Mouse (Mus musculus): ENCODE measurements around the gene 4930522H14Rik. TPM values are rescaled to one million over a fixed set of nuclear protein-coding genes. Genes with fewer than 3 reads are reported as not detected.

The 4930522H14Rik gene
- polyA plus RNA-seq, 1 experiment from 2014 or later = not detected

- Histone ChIP-seq H3K4me2 (replicated peaks) (no peak overlapping the region), H3K9ac (replicated peaks) (no peak overlapping the region), H3K27me3 (no peaks in the 10 kb centered on the region), H3K9me3 (no peaks in the 10 kb centered on the region), H3K4me3 (replicated peaks) (no peak overlapping the region), H3K27ac (no peak overlapping the region), H3K36me3 (no peaks in the 10 kb centered on the region), H3K4me1 (replicated peaks) (0 out of 2 replicates have a peak, but pooled peaks cover 4% of the 10 kb centered on the region)
- ATAC-seq = 0 out of 2 replicates have a peak, but pooled peaks have one; percentile 45
- 18% methylated on average over 15 of the region's 15 CpGs for WGBS
Observed at GRCm38 (mm10) chr4:109530245-109530816, 766 bp downstream of the 4930522H14Rik start.

GRCm38 (mm10) chr4:109504885-109505284 is 26.2 kb downstream of the 4930522H14Rik start:
- peak; percentile 14; the same call in 1 of the 2 replicates for ATAC-seq
- H3K9me3 ChIP-seq = no peaks in the 10 kb centered on the region
- whole genome bisulfite sequencing = 6% methylated on average over 5 of the region's 5 CpGs
- no peaks in the 10 kb centered on the region for H3K4me1 ChIP-seq (replicated peaks)
- no peak overlapping the region for H3K9ac ChIP-seq (replicated peaks)
- no peaks in the 10 kb centered on the region for H3K27me3 ChIP-seq
- no peak overlapping the region for H3K4me2 ChIP-seq (replicated peaks)
- H3K4me3 ChIP-seq (replicated peaks) = no peak overlapping the region
- no peaks in the 10 kb centered on the region for H3K36me3 ChIP-seq
- no peak overlapping the region for H3K27ac ChIP-seq

- Histone ChIP-seq H3K9me3 (no peaks in the 10 kb centered on the region), H3K27ac (no peak overlapping the region), H3K9ac (replicated peaks) (no peak overlapping the region), H3K4me2 (replicated peaks) (no peak overlapping the region), H3K36me3 (no peaks in the 10 kb centered on the region), H3K27me3 (no peaks in the 10 kb centered on the region), H3K4me3 (replicated peaks) (no peak overlapping the region), H3K4me1 (replicated peaks) (no peaks in the 10 kb centered on the region)
- no peak for ATAC-seq
- 87% methylated on average over 11 of the region's 11 CpGs for WGBS
Observed at GRCm38 (mm10) chr4:109498476-109498875, 32.6 kb downstream of the 4930522H14Rik start.

DNA sequence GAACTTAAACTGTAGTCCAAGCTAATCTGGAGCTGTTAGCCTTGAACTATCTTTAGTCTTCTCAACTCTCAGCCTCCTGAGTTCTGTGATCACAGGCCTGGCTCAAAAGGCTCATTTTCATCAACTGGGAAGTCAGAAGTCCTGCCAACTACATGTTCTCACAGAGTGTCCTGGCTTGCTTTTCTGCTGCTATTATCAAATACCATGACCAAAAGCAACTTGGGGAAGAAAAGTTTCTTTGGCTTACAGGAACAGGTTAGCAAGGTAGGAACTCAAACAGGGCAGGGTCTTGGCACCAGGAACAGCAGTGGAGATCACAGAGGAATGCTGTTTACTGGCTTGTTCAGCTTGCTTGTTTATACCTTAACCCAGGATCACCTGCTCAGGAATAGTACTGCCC is 37.5 kb downstream of the 4930522H14Rik start:
- Histone ChIP-seq H3K4me2 (replicated peaks) (no peak overlapping the region), H3K4me1 (replicated peaks) (no peaks in the 10 kb centered on the region), H3K36me3 (no peaks in the 10 kb centered on the region), H3K4me3 (replicated peaks) (no peak overlapping the region), H3K27me3 (no peaks in the 10 kb centered on the region), H3K9me3 (no peaks in the 10 kb centered on the region), H3K27ac (no peak overlapping the region), H3K9ac (replicated peaks) (no peak overlapping the region)
- ATAC-seq = no peak

- H3K4me1 ChIP-seq (replicated peaks) = no peaks in the 10 kb centered on the region
- no peak overlapping the region for H3K4me2 ChIP-seq (replicated peaks)
- no peak overlapping the region for H3K4me3 ChIP-seq (replicated peaks)
- H3K27me3 ChIP-seq = no peaks in the 10 kb centered on the region
- H3K36me3 ChIP-seq = no peaks in the 10 kb centered on the region
- 83% methylated on average over 1 of the region's 1 CpGs for WGBS
- no peaks in the 10 kb centered on the region for H3K9me3 ChIP-seq
- no peak overlapping the region for H3K27ac ChIP-seq
- ATAC-seq = no peak
- no peak overlapping the region for H3K9ac ChIP-seq (replicated peaks)
Observed at GRCm38 (mm10) chr4:109488812-109489211, 42.3 kb downstream of the 4930522H14Rik start.

DNA sequence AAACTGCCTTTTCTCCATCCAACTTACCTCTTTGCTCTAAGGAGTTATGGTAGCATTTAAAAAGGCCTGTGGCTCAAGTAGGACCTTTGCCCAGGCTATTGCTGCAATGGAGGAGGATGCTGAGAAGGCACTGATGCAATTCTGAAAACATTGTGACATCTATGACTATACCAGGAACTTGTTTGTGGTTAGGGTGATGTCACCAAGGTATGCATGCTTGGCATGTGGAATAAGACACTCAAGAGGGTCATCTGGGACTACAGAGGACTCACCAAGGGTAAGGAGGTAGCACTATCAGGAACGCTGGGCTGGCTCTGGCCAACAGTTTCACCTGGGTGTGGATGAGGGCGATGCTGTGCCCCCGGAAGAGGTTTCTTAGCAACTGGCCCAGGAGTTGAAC is 46.5 kb downstream of the 4930522H14Rik start, which contains the start of gene Rnf11:
TSS of gene Rnf11 (minus strand) at position 108 of the 400 bp plus-strand sequence.
- H3K27me3 ChIP-seq = no peaks in the 10 kb centered on the region
- H3K4me2 ChIP-seq (replicated peaks) = no peak within 1 kb of the TSS
- H3K4me1 ChIP-seq (replicated peaks) = no peaks in the 10 kb centered on the region
- H3K4me3 ChIP-seq (replicated peaks) = no peak within 1 kb of the TSS
- H3K9me3 ChIP-seq = no peaks in the 10 kb centered on the region
- no peaks in the 10 kb centered on the region for H3K36me3 ChIP-seq
- no peak for ATAC-seq
- H3K27ac ChIP-seq = no peak within 1 kb of the TSS
- WGBS = 88% methylated on average over 3 of the region's 3 CpGs
- no peak within 1 kb of the TSS for H3K9ac ChIP-seq (replicated peaks)

GRCm38 (mm10) chr4:109482701-109483100 is 48.4 kb downstream of the 4930522H14Rik start:
- 78% methylated on average over 1 of the region's 1 CpGs for WGBS
- no peaks in the 10 kb centered on the region for H3K9me3 ChIP-seq
- no peaks in the 10 kb centered on the region for H3K27me3 ChIP-seq
- H3K4me3 ChIP-seq (replicated peaks) = no peak overlapping the region
- H3K9ac ChIP-seq (replicated peaks) = no peak overlapping the region
- no peaks in the 10 kb centered on the region for H3K4me1 ChIP-seq (replicated peaks)
- no peak overlapping the region for H3K27ac ChIP-seq
- ATAC-seq = no peak
- H3K4me2 ChIP-seq (replicated peaks) = no peak overlapping the region
- H3K36me3 ChIP-seq = no peaks in the 10 kb centered on the region

DNA sequence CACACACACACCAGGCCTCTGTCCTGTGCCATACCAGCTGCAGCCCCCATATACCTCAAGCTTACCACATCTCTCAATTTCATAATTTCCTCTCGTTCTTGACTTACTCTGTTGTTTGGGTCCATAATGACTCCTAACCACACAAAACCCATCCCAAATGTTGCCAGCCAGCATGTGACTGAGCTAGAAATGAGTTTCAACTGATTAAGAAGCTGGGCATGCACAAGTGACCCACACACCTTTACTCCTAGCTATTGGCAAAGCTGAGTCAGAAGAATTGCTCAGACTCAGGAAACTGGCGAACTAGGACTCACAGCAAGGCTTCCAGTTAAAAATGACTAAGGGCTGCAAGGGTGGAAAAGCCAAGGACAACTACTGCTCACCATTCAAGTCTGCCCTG is 49.7 kb downstream of the 4930522H14Rik start:
- no peak overlapping the region for H3K9ac ChIP-seq (replicated peaks)
- no peak overlapping the region for H3K27ac ChIP-seq
- H3K27me3 ChIP-seq = no peaks in the 10 kb centered on the region
- H3K4me2 ChIP-seq (replicated peaks) = no peak overlapping the region
- H3K36me3 ChIP-seq = no peaks in the 10 kb centered on the region
- no peaks in the 10 kb centered on the region for H3K4me1 ChIP-seq (replicated peaks)
- no peaks in the 10 kb centered on the region for H3K9me3 ChIP-seq
- no peak overlapping the region for H3K4me3 ChIP-seq (replicated peaks)
- ATAC-seq = no peak
- WGBS = 81% methylated on average over 2 of the region's 2 CpGs

DNA sequence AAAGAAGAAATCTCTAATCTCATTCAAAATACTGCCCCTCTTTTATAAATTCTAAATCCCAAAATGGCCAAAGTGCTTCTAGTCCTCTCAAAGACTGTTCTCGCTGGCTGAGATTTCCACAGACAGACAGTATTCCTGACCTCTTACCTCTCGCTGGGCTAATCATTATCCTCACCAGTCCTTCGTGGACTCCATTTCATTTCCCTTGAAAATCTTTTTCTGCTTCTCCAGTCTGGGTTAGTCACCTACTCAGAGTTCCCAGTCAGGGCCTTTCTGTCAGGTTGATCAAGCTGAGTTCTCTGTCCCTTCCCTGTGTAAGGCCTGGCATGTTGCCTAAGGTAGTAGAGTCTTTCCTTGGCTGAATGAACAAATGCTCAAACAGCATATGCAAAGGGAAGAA is 53.6 kb downstream of the 4930522H14Rik start:
- H3K9me3 ChIP-seq = no peaks in the 10 kb centered on the region
- H3K4me1 ChIP-seq (replicated peaks) = peaks cover 19% of the 10 kb centered on the region
- no peaks in the 10 kb centered on the region for H3K27me3 ChIP-seq
- no peak overlapping the region for H3K9ac ChIP-seq (replicated peaks)
- H3K36me3 ChIP-seq = peaks cover 5% of the 10 kb centered on the region; the same call in 1 of the 2 replicates
- 92% methylated on average over 3 of the region's 3 CpGs for WGBS
- H3K4me2 ChIP-seq (replicated peaks) = no peak overlapping the region
- H3K27ac ChIP-seq = no peak overlapping the region
- ATAC-seq = no peak
- no peak overlapping the region for H3K4me3 ChIP-seq (replicated peaks)

DNA sequence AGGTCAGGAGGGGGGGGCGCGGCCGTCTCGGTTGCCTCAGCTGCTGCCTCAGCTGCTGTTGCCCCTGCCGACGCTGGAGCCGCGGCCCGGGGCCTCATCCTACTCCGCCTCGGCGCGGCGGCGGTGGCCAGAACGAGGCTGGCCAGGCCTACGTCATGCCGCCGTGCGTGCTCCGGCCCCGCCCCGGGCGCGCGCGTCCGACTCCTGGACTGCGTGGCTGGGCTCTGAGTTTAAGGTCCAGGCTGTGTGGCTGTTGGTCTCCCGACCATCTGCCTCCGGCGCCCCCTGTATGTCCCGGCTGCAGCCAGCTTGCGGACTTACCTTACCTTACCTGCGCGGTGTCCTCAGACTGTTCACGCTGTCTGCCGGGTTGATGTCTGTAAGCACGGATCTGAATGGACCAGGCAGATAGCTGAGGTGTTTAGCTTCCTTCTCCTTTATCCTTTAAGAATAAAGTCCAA is 54.5 kb downstream of the 4930522H14Rik start:
- Histone ChIP-seq H3K9ac (replicated peaks) (peak overlapping the region; percentile 98), H3K4me1 (replicated peaks) (peaks cover 19% of the 10 kb centered on the region), H3K27ac (peak overlapping the region; percentile 97), H3K4me3 (replicated peaks) (peak overlapping the region; percentile 87), H3K4me2 (replicated peaks) (peak overlapping the region; percentile 73), H3K9me3 (no peaks in the 10 kb centered on the region), H3K36me3 (peaks cover 8% of the 10 kb centered on the region; the same call in 1 of the 2 replicates), H3K27me3 (no peaks in the 10 kb centered on the region)
- under 1% methylated on average over 35 of the region's 39 CpGs for WGBS
- peak; percentile 100 for ATAC-seq

- peaks cover 19% of the 10 kb centered on the region for H3K4me1 ChIP-seq (replicated peaks)
- H3K27ac ChIP-seq = peak overlapping the region; percentile 97
- peak overlapping the region; percentile 98 for H3K9ac ChIP-seq (replicated peaks)
- no peaks in the 10 kb centered on the region for H3K27me3 ChIP-seq
- peak overlapping the region; percentile 73 for H3K4me2 ChIP-seq (replicated peaks)
- H3K4me3 ChIP-seq (replicated peaks) = peak overlapping the region; percentile 87
- H3K9me3 ChIP-seq = no peaks in the 10 kb centered on the region
- peaks cover 8% of the 10 kb centered on the region; the same call in 1 of the 2 replicates for H3K36me3 ChIP-seq
- peak; percentile 86 for ATAC-seq
- WGBS = under 1% methylated on average over 52 of the region's 68 CpGs
Observed at GRCm38 (mm10) chr4:109475577-109476553, 55.2 kb downstream of the 4930522H14Rik start.

GRCm38 (mm10) chr4:109475078-109475477 is 56.0 kb downstream of the 4930522H14Rik start:
- 52% methylated on average over 2 of the region's 2 CpGs for WGBS
- no peak for ATAC-seq
- H3K36me3 ChIP-seq = peaks cover 8% of the 10 kb centered on the region; the same call in 1 of the 2 replicates
- H3K9me3 ChIP-seq = no peaks in the 10 kb centered on the region
- H3K27me3 ChIP-seq = no peaks in the 10 kb centered on the region
- H3K4me1 ChIP-seq (replicated peaks) = peaks cover 19% of the 10 kb centered on the region
- H3K9ac ChIP-seq (replicated peaks) = peak overlapping the region; percentile 34; the same call in 1 of the 2 replicates
- no peak overlapping the region for H3K27ac ChIP-seq
- peak overlapping the region; percentile 73 for H3K4me2 ChIP-seq (replicated peaks)
- H3K4me3 ChIP-seq (replicated peaks) = peak overlapping the region; percentile 87

All from midbrain, embryonic 13.5 days (tissue).